Mouse (Mus musculus): ENCODE results near the gene Lypla2.

Lypla2 gene

GRCm38 (mm10) chr4:135949911-135950310, 22.5 kb downstream of the Lypla2 start:
- DNase-seq (ENCODE audit: low read depth, low spot score) = no peak

- DNase-seq (ENCODE audit: low read depth, low spot score) = no peak
Measured at GRCm38 (mm10) chr4:135949475-135949874, 23.0 kb downstream of the Lypla2 start.

- peak; percentile 78 for DNase-seq (ENCODE audit: low read depth, low spot score)
Measured at GRCm38 (mm10) chr4:135948142-135948541, 24.3 kb downstream of the Lypla2 start.

- peak; percentile 67 for DNase-seq (ENCODE audit: low read depth, low spot score)
Measured at GRCm38 (mm10) chr4:135946659-135947301, 25.6 kb downstream of the Lypla2 start.

- peak; percentile 92 for DNase-seq (ENCODE audit: low read depth, low spot score)
Measured at GRCm38 (mm10) chr4:135946278-135946658, 26.2 kb downstream of the Lypla2 start, which contains the start of gene Hmgcl. Gene Hmgcl (plus strand): TSS chr4:135946448.

- peak; percentile 15 for DNase-seq (ENCODE audit: low read depth, low spot score)
Measured at GRCm38 (mm10) chr4:135945706-135946105, 26.7 kb downstream of the Lypla2 start.

- DNase-seq (ENCODE audit: low read depth, low spot score) = no peak
Measured at GRCm38 (mm10) chr4:135943389-135943788, 29.0 kb downstream of the Lypla2 start.

GRCm38 (mm10) chr4:135942193-135942592, 30.2 kb downstream of the Lypla2 start:
- DNase-seq (ENCODE audit: low read depth, low spot score) = peak; percentile 63

- DNase-seq (ENCODE audit: low read depth, low spot score) = peak; percentile 64
Measured at GRCm38 (mm10) chr4:135941026-135941425, 31.4 kb downstream of the Lypla2 start.

- DNase-seq (ENCODE audit: low read depth, low spot score) = no peak
Measured at GRCm38 (mm10) chr4:135938858-135939257, 33.6 kb downstream of the Lypla2 start.

GRCm38 (mm10) chr4:135935502-135935901, 36.9 kb downstream of the Lypla2 start:
- DNase-seq (ENCODE audit: low read depth, low spot score) = no peak

- no peak for DNase-seq (ENCODE audit: low read depth, low spot score)
Measured at GRCm38 (mm10) chr4:135934708-135935500, 37.5 kb downstream of the Lypla2 start.

- DNase-seq (ENCODE audit: low read depth, low spot score) = peak; percentile 61
Measured at GRCm38 (mm10) chr4:135931832-135932231, 40.6 kb downstream of the Lypla2 start.

GRCm38 (mm10) chr4:135930239-135930638, 42.2 kb downstream of the Lypla2 start:
- no peak for DNase-seq (ENCODE audit: low read depth, low spot score)

GRCm38 (mm10) chr4:135929828-135930227, 42.6 kb downstream of the Lypla2 start:
- no peak for DNase-seq (ENCODE audit: low read depth, low spot score)

- DNase-seq (ENCODE audit: low read depth, low spot score) = no peak
Measured at GRCm38 (mm10) chr4:135929405-135929804, 43.0 kb downstream of the Lypla2 start.

GRCm38 (mm10) chr4:135928376-135928775, 44.0 kb downstream of the Lypla2 start:
- no peak for DNase-seq (ENCODE audit: low read depth, low spot score)

- DNase-seq (ENCODE audit: low read depth, low spot score) = no peak
Measured at GRCm38 (mm10) chr4:135926861-135927260, 45.6 kb downstream of the Lypla2 start.

- no peak for DNase-seq (ENCODE audit: low read depth, low spot score)
Measured at GRCm38 (mm10) chr4:135926195-135926808, 46.1 kb downstream of the Lypla2 start.

GRCm38 (mm10) chr4:135925341-135925740, 47.1 kb downstream of the Lypla2 start:
- no peak for DNase-seq (ENCODE audit: low read depth, low spot score)

GRCm38 (mm10) chr4:135924418-135924817, 48.0 kb downstream of the Lypla2 start:
- DNase-seq (ENCODE audit: low read depth, low spot score) = no peak

GRCm38 (mm10) chr4:135922190-135922589, 50.2 kb downstream of the Lypla2 start:
- DNase-seq (ENCODE audit: low read depth, low spot score) = no peak
